Mouse (Mus musculus) forebrain, embryonic 16.5 days (tissue): ENCODE measurements at regions not wholly inside any gene's neighbourhood (a gene's known extent, or its start where the extent isn't known, plus 50 kb on each side); places are given as distances from the start of the nearest gene placed in this dataset.
"Not testable (repeated sequence)": the region's sequence is repeated elsewhere in the genome, so short reads cannot be mapped to it uniquely, and the experiment has no call there.

Source experiments
- ATAC-seq: fragments of 200-750 bp; cut with Nextera tagmentation; 2 replicates; pipeline ENCODE4 v1.8.0; 2017; ENCODE audit warnings: mild to moderate bottlenecking, moderate library complexity
- H3K27ac ChIP-seq: fragments of 300-500 bp; sonication (generic); 2 replicates; pipeline ENCODE4 v1.5.1; 2014; ENCODE audit warnings: low read length, control low read depth
- H3K27me3 ChIP-seq: fragments of 300-500 bp; sonication (generic); replicated peaks from 2 replicates; pipeline ENCODE4 v1.6.1; 2014; ENCODE audit warnings: low read length; ENCODE audit not compliant: control insufficient read depth, insufficient read depth
- H3K36me3 ChIP-seq: fragments of 300-500 bp; sonication (generic); 2 replicates; pipeline ENCODE4 v1.6.1; 2014; ENCODE audit not compliant: control insufficient read depth, insufficient read depth
- H3K4me1 ChIP-seq: fragments of 300-500 bp; sonication (generic); replicated peaks from 2 replicates; pipeline ENCODE4 v1.6.1; 2014; ENCODE audit warnings: low read length; ENCODE audit not compliant: control insufficient read depth, insufficient read depth
- H3K4me2 ChIP-seq: fragments of 300-500 bp; sonication (generic); 2 replicates; pipeline ENCODE4 v1.6.1; 2014; ENCODE audit warnings: mild to moderate bottlenecking, low read length, control low read depth
- H3K4me3 ChIP-seq: fragments of 300-500 bp; sonication (generic); replicated peaks from 2 replicates; pipeline ENCODE4 v1.5.1; 2014; ENCODE audit warnings: mild to moderate bottlenecking, low read length, control low read depth
- H3K9ac ChIP-seq: fragments of 300-500 bp; sonication (generic); replicated peaks from 2 replicates; pipeline ENCODE4 v1.6.1; 2014; ENCODE audit warnings: low read depth, low read length, control low read depth
- H3K9me3 ChIP-seq: fragments of 300-500 bp; sonication (generic); 2 replicates; pipeline ENCODE4 v1.6.1; 2016; ENCODE audit warnings: low read length; ENCODE audit not compliant: control insufficient read depth
- WGBS: fragments of 180-500 bp; shearing (Covaris S2); extraction: QIAGEN DNeasy Blood & Tissue Kit; methylation state at CpG from one replicate; pipeline ENCODE4 v1.1.7; 2014; 5-methylcytosine and 5-hydroxymethylcytosine counted together

DNA sequence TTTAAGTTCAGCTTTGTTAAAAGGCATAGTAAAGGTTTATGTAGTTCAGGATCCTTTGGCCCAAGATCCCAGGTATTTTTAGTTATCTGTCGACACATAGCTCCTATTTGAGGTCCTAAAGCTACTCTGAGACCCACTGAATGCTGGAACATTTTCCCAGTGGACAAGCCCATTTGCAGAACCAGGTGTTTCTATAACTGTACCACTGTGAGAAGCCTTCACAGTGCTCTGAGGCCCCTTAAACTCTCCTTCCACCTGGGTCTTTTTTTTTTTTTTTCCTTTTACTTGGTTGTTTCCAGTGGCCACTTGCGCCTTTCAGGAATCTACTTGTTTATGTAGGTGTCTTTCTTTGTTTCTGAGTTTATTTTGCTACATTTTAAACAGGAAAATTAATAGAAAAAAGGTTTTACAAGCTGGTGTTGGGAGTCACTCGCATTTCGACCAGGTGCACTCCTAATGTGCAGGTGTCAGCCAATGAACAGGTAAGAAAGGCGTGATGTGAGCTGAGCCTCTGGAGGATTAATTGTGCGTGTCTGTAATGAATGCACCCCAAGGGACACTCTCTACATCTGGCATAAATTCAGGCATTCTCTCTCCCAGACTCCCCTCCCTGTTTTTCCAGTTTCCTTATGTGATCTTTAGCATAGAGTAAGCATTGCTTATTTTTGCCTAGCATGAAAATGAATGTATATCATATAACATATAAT lies 310.3 kb upstream of the Hand2 start:
- no peak for ATAC-seq
- Histone ChIP-seq H3K4me2 (no peak overlapping the region), H3K4me1 (no peaks in the 10 kb centered on the region), H3K9me3 (no peaks in the 10 kb centered on the region), H3K4me3 (no peak overlapping the region), H3K36me3 (no peaks in the 10 kb centered on the region), H3K27ac (no peak overlapping the region), H3K9ac (no peak overlapping the region), H3K27me3 (no peaks in the 10 kb centered on the region)
- 75% methylated on average over 6 of the region's 6 CpGs for WGBS

DNA sequence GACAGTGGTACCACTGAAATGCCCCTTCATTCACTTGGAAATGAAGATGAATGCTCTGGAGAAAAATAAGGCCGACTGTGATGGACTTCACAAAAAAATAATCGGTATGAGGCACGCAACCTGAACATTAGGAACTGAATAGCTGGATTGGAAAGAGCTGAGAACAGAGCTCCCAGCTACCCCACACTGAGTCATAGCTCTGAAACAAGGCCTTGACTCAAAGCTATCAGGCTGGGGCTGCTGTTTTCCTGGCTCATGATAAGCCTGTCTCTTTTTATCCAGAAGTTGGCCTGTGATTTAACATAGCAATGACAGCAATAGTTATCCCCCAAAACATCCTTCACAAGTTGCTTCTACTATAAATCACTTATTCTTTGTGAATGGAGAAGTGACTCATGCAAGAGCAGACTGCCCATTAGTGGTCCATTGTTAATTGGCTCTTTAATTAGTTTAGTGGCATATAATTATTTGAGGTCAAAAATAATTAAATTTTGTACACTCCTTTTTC lies 306.9 kb upstream of the Hand2 start:
- H3K9ac ChIP-seq, result no peak overlapping the region
- ATAC-seq, result peak; percentile 54; the same call in 1 of the 2 replicates
- no peaks in the 10 kb centered on the region for H3K4me1 ChIP-seq
- no peaks in the 10 kb centered on the region for H3K27me3 ChIP-seq
- no peaks in the 10 kb centered on the region for H3K9me3 ChIP-seq
- H3K36me3 ChIP-seq, result no peaks in the 10 kb centered on the region
- H3K4me3 ChIP-seq, result no peak overlapping the region
- no peak overlapping the region for H3K4me2 ChIP-seq
- 38% methylated on average over 3 of the region's 3 CpGs for WGBS
- H3K27ac ChIP-seq, result no peak overlapping the region

DNA sequence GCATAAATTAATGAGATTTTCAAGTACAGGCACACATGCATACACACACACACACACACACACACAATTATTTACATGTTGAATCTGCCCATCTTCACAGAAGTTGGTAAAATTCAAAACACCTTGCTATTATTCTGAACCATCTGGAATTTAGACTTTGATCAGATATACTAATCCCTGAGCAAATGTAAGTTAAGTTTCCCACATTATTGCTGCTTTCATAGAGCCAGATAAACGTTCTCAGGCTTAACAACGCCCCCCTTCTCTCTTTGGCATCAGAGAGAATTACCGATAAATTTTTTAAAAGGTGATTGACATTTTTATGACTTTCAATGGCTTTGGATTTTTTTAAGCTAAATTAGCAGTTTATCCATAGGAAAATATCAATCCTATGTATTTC lies 304.5 kb upstream of the Hand2 start:
- Histone ChIP-seq H3K27ac (no peak overlapping the region), H3K27me3 (no peaks in the 10 kb centered on the region), H3K4me1 (no peaks in the 10 kb centered on the region), H3K4me3 (no peak overlapping the region), H3K9ac (no peak overlapping the region), H3K9me3 (no peaks in the 10 kb centered on the region), H3K36me3 (no peaks in the 10 kb centered on the region), H3K4me2 (no peak overlapping the region)
- ATAC-seq, result no peak
- 72% methylated on average over 3 of the region's 3 CpGs for WGBS

DNA sequence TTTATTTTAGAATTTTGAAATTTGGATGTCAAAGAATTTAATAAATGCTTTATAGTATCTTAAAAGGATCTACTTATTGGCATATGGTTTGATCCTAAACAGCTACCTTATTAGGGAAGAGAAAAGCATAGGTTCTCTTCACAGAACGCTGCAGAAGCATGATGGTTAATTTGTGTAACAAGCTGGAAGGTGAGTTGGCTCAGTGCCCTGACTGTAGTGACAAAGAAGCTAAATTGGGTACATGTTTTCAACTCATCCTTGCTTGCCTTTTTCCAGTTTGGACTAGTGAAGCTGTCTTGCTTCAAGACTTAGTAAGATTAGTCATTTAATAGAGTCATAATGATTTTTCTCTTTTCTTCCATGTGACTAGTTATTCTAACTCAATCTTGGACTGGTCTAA lies 292.7 kb upstream of the Hand2 start:
- not testable (repeated sequence) for H3K36me3 ChIP-seq, H3K4me3 ChIP-seq, H3K27ac ChIP-seq, H3K27me3 ChIP-seq, H3K4me2 ChIP-seq, H3K9ac ChIP-seq, H3K4me1 ChIP-seq, ATAC-seq, H3K9me3 ChIP-seq
- 45% methylated on average over 1 of the region's 1 CpGs for WGBS

DNA sequence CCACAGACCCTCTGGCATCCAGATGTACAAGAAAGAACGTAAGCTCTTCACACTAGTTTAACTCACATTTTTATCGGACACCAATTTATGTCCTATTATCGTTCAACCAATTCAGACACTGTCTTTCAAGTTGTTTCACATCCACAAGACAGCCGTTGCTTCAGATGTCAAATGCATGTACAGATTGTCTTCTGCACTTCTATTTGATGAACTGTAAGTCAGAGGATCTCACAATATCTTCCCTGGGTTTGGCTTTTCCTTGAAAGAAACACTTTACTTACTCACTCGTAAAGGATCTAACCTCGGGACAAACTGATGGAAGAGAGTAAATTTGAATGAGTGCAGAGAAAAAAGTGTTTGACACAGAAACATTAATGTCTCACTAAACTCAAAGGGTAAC lies 272.3 kb upstream of the Hand2 start:
- no peak for ATAC-seq
- Histone ChIP-seq H3K4me1 (no peaks in the 10 kb centered on the region), H3K9me3 (no peaks in the 10 kb centered on the region), H3K27me3 (no peaks in the 10 kb centered on the region), H3K9ac (no peak overlapping the region), H3K27ac (no peak overlapping the region), H3K4me3 (no peak overlapping the region), H3K4me2 (no peak overlapping the region), H3K36me3 (no peaks in the 10 kb centered on the region)
- WGBS, result 92% methylated on average over 6 of the region's 6 CpGs

DNA sequence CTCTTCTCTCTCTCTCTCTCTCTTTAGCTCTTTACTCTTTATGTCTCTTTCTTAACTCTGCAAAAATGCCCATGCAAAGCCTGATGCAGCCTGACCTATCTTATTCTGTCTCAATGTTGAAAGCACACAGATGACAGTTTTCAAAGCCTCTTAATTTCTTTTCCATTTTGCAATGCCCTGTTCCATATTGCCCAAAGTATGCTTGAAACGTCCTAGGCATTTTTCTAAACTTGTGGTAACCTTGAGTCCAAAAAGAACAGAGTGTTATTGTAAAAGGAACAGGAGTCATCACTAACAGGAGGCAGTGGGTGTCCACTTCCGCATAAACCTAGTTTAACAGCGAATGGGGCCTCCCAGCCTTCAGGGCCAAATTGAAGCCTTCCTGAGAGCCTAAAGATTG lies 271.9 kb upstream of the Hand2 start:
- H3K36me3 ChIP-seq, result no peaks in the 10 kb centered on the region
- WGBS, result 82% methylated on average over 3 of the region's 3 CpGs

DNA sequence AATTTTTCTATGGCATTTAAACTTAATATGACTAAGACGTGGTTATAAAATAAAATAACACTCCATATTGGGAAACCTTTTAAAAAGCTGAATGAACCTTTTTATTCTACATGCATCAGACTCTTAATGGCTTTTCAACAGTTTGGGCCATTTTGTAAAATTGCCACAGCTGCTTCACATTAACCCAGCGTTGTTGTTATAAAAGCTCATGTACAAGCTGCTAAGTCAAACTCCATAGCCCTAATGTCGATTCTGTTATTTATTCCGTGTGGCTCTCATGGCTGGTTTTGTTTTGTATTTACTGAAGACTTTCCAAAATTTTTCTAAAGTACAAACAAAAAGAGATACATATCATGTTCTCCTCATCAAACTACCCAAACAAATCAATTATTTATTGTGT lies 268.1 kb upstream of the Hand2 start:
- 72% methylated on average over 4 of the region's 4 CpGs for WGBS
- no peaks in the 10 kb centered on the region for H3K36me3 ChIP-seq
- H3K27ac ChIP-seq, result no peak overlapping the region
- ATAC-seq, result no peak
- H3K4me3 ChIP-seq, result no peak overlapping the region
- H3K4me1 ChIP-seq, result no peaks in the 10 kb centered on the region
- no peaks in the 10 kb centered on the region for H3K9me3 ChIP-seq
- H3K4me2 ChIP-seq, result no peak overlapping the region
- H3K27me3 ChIP-seq, result no peaks in the 10 kb centered on the region
- H3K9ac ChIP-seq, result no peak overlapping the region

More for the DNA sequence above, 271.9 kb upstream of the Hand2 start:
- no peaks in the 10 kb centered on the region for H3K4me1 ChIP-seq
- no peak overlapping the region for H3K4me3 ChIP-seq
- H3K9me3 ChIP-seq, result no peaks in the 10 kb centered on the region
- H3K27ac ChIP-seq, result no peak overlapping the region
- no peak for ATAC-seq
- no peaks in the 10 kb centered on the region for H3K27me3 ChIP-seq
- H3K4me2 ChIP-seq, result no peak overlapping the region
- no peak overlapping the region for H3K9ac ChIP-seq

DNA sequence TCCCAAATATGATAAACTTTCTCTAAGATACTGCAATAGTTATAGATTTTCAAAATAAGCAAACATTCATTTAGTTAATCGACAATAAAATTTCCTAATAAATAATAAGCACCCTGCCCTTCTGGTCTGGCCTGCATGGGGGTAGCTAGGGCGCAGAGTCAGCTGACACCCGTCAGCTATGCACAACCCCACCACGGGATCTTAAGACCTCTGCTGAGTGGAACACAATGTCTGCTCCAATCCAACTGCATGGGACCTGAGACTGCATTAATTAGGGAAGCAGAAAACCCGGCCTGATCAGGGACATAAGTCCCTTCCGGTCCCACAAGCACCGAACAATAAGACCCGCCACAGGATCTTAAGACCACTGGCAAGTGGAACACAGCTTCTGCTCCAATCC lies 243.8 kb upstream of the Hand2 start:
- H3K9me3 ChIP-seq, result no peaks in the 10 kb centered on the region
- H3K4me1 ChIP-seq, result no peaks in the 10 kb centered on the region
- H3K4me3 ChIP-seq, result no peak overlapping the region
- no peak for ATAC-seq
- no peak overlapping the region for H3K27ac ChIP-seq
- WGBS, result 57% methylated on average over 8 of the region's 8 CpGs
- H3K9ac ChIP-seq, result no peak overlapping the region
- H3K4me2 ChIP-seq, result no peak overlapping the region
- H3K27me3 ChIP-seq, result no peaks in the 10 kb centered on the region
- H3K36me3 ChIP-seq, result no peaks in the 10 kb centered on the region

DNA sequence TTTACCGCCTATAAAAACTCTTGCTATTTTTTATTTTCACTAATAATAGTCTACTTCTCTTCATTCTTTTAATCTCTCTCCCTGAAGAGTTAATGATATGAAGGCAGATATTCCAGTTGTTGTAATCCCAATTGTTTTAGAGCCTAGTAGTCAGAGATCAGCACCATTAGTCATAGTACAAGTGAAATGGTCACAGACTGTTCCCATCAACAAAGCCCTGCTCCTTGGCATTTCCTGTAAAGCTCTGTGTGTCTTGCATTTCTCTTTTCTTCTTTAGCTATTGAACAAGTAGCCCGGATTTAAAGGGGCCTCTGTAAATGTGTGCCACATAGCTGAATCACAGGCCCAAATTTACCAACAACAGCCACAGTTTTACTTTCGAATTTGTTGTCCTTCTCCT lies 234.0 kb upstream of the Hand2 start:
- H3K4me2 ChIP-seq, result no peak overlapping the region
- 71% methylated on average over 3 of the region's 3 CpGs for WGBS
- no peaks in the 10 kb centered on the region for H3K9me3 ChIP-seq
- no peaks in the 10 kb centered on the region for H3K4me1 ChIP-seq
- H3K36me3 ChIP-seq, result no peaks in the 10 kb centered on the region
- H3K9ac ChIP-seq, result no peak overlapping the region
- H3K4me3 ChIP-seq, result no peak overlapping the region
- no peak for ATAC-seq
- H3K27ac ChIP-seq, result no peak overlapping the region
- H3K27me3 ChIP-seq, result no peaks in the 10 kb centered on the region

DNA sequence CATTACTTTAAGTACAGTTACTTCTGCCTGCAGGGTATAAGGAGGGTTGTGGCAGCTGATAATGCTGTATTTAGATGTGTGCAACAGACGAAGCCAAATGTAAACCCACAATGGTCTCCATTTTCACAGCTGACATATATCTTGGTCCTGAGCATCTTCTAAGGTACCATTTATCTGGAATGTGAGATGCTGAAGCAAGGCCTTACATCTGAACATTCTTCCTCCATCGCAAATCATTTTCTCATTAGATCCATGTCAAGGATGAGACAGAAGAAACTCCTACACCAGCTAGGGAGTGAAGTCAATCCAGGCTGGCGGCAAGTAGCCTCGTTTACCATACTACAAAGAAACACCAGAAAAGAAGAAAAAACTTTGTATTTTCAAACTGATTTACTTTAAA lies 228.4 kb upstream of the Hand2 start:
- no peaks in the 10 kb centered on the region for H3K27me3 ChIP-seq
- WGBS, result 88% methylated on average over 4 of the region's 4 CpGs
- H3K9me3 ChIP-seq, result no peaks in the 10 kb centered on the region
- no peak for ATAC-seq
- H3K27ac ChIP-seq, result no peak overlapping the region
- H3K36me3 ChIP-seq, result no peaks in the 10 kb centered on the region
- H3K4me2 ChIP-seq, result no peak overlapping the region
- H3K9ac ChIP-seq, result no peak overlapping the region
- no peaks in the 10 kb centered on the region for H3K4me1 ChIP-seq
- H3K4me3 ChIP-seq, result no peak overlapping the region
